ENCODE assay signal across 16 mouse cellular contexts in genomic region chr10:4590956-4591355, GRCm38 (mm10).
"Had no signal": no experiment of that assay in that cellular context is flagged by ENCODE, and none has a peak within 500 bp of the region (broad histone marks: within the 10 kb centered on the region; RNA-seq: fewer than 3 reads in every experiment).

No protein-coding gene starts in this region.

- H3K27me3 ChIP-seq: neural tube, embryonic 13.5 days; neural tube, embryonic 15.5 days; stomach, embryonic 15.5 days had no signal

- H3K9me3 ChIP-seq: neural tube, embryonic 13.5 days; neural tube, embryonic 15.5 days; stomach, embryonic 15.5 days had no signal

- H3K4me1 ChIP-seq: neural tube, embryonic 13.5 days; neural tube, embryonic 15.5 days; stomach, embryonic 15.5 days had no signal

- DNase-seq: retina, postnatal 1 day; right cerebral cortex, adult 18-20 months; right cerebral cortex, postnatal 14 days; right cerebral cortex, postnatal 25 days; right cerebral cortex, postnatal 4 days; spleen, adult 18-20 months; thymus, adult 18-20 months; thymus, adult 2 months; thymus, postnatal 14 days; thymus, postnatal 25 days; thymus, postnatal 36 days; thymus, postnatal 4 days had no signal

- H3K36me3 ChIP-seq: neural tube, embryonic 13.5 days; neural tube, embryonic 15.5 days; stomach, embryonic 15.5 days had no signal

- H3K4me3 ChIP-seq: neural tube, embryonic 13.5 days; neural tube, embryonic 15.5 days; stomach, embryonic 15.5 days had no signal

- H3K4me2 ChIP-seq: neural tube, embryonic 13.5 days; neural tube, embryonic 15.5 days; stomach, embryonic 15.5 days had no signal

- H3K9ac ChIP-seq: neural tube, embryonic 13.5 days; neural tube, embryonic 15.5 days; stomach, embryonic 15.5 days had no signal

- H3K27ac ChIP-seq: neural tube, embryonic 13.5 days; neural tube, embryonic 15.5 days; stomach, embryonic 15.5 days; stomach, postnatal 0 days had no signal
